Mouse (Mus musculus): ENCODE data around the gene Lrrc27. TPM values are rescaled to one million over a fixed set of nuclear protein-coding genes. Genes with fewer than 3 reads are reported as not detected.

Gene Lrrc27
- total RNA-seq (2021) = 10 to 100 TPM in 1 of 2 experiments, 1 to 10 TPM in 1; 6.6 to 10.6 TPM
- long read RNA-seq, experiment 1, partial matches to known transcripts = 5 of 11 reads
- long read RNA-seq, experiment 1, other reads (novel, unspliced or antisense) = 5 of 11 reads
- long read RNA-seq, experiment 2, partial matches to known transcripts = 5 of 10 reads
- long read RNA-seq, experiment 2, other reads (novel, unspliced or antisense) = 5 of 10 reads

GRCm38 (mm10) chr7:139212754-139213745 is at the start of gene Lrrc27, which contains the start of gene Stk32c:
Gene Lrrc27, plus strand, starts transcription at chr7:139212988.
Gene Stk32c, minus strand, starts transcription at chr7:139213307.
- DNase-seq (ENCODE audit: low spot score in 2 of 2) = peak; percentile 99

DNA sequence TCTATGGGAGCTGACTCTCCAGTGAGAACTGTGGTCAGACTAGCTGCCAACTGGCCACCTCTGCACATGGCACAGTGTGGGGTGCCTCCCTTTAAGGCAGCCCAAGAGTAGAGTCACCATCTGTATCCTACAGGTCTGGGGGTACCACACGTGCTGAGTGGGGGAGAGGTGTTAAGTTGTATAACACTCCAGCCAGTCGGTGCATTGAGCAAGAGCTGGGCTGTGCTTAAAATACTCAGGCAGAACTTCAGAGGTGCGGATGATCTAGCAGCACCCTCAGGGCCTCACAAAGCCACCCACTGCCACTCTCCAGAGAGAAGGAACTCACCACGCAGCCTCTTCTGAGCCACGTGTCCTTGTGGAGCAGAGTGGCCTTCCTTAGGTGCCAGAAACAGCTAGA is 48.4 kb upstream of the Lrrc27 start:
- DNase-seq (ENCODE audit: low spot score in 2 of 2) = peak; percentile 75 to 87

DNA sequence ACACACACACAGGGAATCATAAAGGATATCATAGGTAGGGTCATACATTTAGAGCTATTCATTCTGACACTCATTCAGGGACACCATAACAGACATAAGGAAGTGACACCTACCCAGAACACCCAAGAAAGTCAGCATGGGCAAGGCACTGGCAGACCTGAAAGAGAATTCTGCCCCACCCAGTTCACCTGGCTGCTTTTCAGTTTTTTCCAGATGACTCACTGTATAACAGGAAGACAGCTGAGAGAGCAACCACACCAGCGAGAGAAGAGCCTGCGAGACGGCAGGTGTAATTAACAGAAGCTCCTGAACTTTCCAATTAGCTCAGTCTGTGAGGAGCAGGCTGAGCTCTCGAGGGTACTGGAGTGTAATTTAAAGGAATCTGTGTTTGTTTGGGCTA is 43.6 kb upstream of the Lrrc27 start:
- no peak for DNase-seq (ENCODE audit: low spot score in 2 of 2)

- no peak for DNase-seq (ENCODE audit: low spot score in 2 of 2)
Observed at GRCm38 (mm10) chr7:139179299-139179698, 33.5 kb upstream of the Lrrc27 start.

- no peak for DNase-seq (ENCODE audit: low spot score in 2 of 2)
Observed at GRCm38 (mm10) chr7:139180058-139180457, 32.7 kb upstream of the Lrrc27 start.

DNA sequence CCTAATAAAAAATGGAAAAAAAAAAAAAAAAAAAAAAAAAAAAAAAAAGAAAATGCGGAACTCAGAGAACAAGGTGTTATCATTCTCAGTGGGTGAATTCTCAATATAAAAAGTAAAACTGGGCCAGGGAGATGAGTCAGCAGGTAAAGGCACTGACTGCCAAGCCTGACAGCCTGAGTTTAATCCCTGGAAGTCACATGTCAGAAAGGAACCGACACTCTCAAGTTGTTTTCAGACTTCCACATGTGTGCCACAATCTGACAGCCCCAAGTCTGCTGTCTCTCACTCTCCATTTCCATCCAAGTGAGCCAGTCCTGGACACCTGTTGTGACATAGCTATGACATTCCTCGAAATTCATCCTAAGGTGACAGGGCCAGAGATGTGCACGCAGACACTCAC is 28.4 kb upstream of the Lrrc27 start:
- no peak for DNase-seq (ENCODE audit: low spot score in 2 of 2)

DNA sequence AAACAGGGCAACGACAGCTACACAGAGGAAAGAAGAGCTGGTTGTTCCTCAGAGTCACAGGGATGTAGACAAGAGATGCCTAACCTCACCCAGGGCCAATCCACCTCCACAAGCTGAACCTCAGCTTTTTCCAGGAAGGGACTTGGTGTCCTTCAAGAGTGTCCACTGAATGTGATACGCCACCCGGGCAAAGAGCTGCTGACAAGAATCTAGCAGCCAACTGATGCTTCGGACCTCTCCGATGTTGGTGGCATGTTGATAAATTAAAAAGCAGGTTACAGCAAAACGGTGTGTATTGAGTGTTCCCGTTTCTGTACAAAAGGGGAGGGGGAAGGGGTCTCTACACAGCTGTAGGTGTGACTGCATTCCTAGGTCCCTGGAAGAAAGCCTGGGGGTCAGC is 27.9 kb upstream of the Lrrc27 start:
- DNase-seq (ENCODE audit: low spot score in 2 of 2) = no peak

- no peak for DNase-seq (ENCODE audit: low spot score in 2 of 2)
Observed at GRCm38 (mm10) chr7:139185971-139186370, 26.8 kb upstream of the Lrrc27 start.

DNA sequence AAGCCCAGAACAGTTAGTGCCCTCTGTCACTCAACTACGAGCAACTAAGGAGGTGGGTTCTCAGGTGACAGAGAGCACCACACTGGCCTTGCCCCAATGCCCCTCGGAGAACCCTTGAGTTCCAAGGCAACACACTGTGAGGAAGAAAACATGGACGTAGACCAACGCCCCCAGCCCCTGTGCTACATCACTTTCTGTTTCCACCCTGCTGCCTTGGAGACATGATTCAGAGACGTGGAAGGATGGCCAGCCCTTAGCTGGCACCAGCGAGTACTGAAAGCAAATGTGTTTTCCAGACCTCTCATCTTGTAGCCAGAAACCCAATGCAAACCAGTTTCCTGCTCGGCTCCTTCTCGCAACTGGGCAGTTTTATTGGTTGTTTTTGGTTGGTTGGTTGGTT is 26.4 kb upstream of the Lrrc27 start:
- DNase-seq (ENCODE audit: low spot score in 2 of 2) = no peak

GRCm38 (mm10) chr7:139187277-139187676 is 25.5 kb upstream of the Lrrc27 start:
- DNase-seq (ENCODE audit: low spot score in 2 of 2) = no peak

- peak; percentile 71 to 86 for DNase-seq (ENCODE audit: low spot score in 2 of 2)
Observed at GRCm38 (mm10) chr7:139187771-139188633, 24.8 kb upstream of the Lrrc27 start.

DNA sequence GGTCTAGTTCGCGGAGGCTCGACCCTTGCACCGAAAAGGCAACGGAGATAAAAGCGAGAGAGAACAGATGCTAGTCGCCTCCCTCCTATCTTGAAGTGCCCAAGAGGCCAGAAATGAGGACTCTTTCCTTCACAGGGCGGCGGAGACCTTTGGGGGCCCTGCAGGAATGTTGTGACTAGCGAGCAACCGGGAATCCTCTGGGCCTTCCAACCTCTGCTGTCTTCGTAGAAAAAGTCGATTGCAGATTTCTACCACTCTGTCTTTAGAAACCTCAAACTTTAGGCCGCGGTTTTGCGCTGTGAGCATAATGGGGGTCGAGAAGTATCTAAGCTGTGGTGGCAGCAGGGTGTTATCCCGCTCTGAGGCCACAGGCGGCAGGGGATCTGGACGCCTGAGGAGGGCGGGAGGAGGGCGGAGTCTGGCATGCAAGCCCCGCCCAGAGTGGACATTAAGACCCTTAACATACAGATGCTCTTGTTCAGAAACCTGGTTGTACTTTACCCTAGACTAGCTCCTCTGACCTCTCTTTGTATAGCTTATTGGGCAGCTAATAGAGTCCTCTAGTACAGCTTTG is 24.1 kb upstream of the Lrrc27 start:
- DNase-seq (ENCODE audit: low spot score in 2 of 2) = no peak

- no peak for DNase-seq (ENCODE audit: low spot score in 2 of 2)
Observed at GRCm38 (mm10) chr7:139190616-139191015, 22.2 kb upstream of the Lrrc27 start.

DNA sequence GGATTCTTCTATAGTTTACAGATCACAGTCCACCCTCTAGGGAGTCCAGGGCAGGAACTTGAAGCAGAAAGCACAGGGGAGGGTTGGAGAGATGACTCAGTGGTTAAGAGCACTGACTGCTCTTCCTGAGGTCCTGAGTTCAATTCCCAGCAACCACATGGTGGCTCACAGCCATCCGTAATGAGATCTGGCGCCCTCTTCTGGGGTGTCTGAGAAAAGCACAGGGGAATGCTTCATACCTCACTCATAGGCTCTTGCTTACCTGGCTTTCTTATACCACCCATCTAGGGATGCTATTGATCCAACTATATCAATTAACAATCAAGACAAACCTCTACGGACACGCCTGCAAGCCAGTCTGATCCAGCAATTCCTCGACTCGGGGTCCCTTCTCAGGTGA is 21.2 kb upstream of the Lrrc27 start:
- DNase-seq (ENCODE audit: low spot score in 2 of 2) = peak in 1 of 2 experiments; percentile 1

DNA sequence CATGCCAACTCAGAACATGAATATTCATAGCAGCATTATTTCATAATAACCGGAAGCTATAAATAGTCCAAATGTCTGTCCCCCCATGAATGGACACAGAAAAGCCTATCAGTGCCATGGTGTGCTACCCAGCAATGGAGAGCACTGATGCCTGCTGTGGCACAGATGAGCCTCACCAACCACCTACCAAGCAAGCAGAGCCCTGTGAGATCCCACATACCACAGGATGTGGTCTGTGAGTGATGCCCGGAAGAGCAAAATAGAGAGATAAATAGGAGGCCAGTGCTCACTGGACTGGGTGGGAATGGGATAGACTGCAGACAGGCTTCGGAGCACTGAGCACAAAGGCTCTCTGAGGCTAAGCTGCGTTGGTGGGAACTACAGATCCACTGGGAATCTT is 15.8 kb upstream of the Lrrc27 start:
- peak in 1 of 2 experiments; percentile 1 for DNase-seq (ENCODE audit: low spot score in 2 of 2)

DNA sequence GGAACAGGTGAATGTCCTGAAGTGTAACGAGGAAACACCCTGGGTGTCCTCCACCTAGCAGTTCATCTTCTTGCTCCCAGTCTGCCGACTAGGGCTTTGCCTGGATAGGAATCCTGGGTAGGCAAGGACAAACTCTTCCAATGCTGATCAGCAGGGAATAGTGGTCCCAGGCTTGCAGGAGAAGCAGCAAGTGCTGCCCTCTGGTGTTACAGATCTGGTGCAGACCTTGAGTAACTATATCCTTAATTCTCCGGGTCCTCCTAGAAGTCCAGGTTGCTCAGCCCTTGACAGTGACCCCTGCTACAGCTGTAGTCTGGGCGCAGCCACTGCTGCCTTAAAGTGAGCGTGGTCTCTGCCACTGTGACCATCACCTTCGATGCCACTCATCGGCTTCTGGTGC is 12.7 kb upstream of the Lrrc27 start:
- peak; percentile 77 to 79 for DNase-seq (ENCODE audit: low spot score in 2 of 2)

GRCm38 (mm10) chr7:139201209-139201608 is 11.6 kb upstream of the Lrrc27 start:
- no peak for DNase-seq (ENCODE audit: low spot score in 2 of 2)

GRCm38 (mm10) chr7:139208023-139208772 is 4.6 kb upstream of the Lrrc27 start:
- peak in 1 of 2 experiments; percentile 44 for DNase-seq (ENCODE audit: low spot score in 2 of 2)

DNA sequence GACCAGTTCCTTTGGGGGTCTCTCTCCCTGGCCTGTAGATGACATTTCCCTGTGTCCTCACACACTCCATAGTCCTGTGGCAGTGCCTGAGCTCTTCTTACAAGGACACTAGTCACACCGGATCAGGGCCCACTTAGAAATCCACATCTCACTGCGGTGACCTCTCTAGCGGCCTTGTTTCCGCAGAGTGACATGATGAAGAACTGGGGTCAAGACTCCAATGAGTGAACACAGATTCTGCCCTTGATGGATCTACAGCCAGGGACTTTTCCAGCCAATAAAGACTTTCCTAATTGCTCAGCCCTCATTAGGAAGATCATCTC is 4.1 kb upstream of the Lrrc27 start:
- no peak for DNase-seq (ENCODE audit: low spot score in 2 of 2)

- DNase-seq (ENCODE audit: low spot score in 2 of 2) = no peak
Observed at GRCm38 (mm10) chr7:139211761-139212160, 1.0 kb upstream of the Lrrc27 start.

All from left cerebral cortex, adult 18-20 months (tissue).